Mouse (Mus musculus) left cerebral cortex, adult 2 months (tissue): ENCODE results near the gene Tmem242. TPM values are rescaled to one million over a fixed set of nuclear protein-coding genes. Genes with fewer than 3 reads are reported as not detected.

Experiments used
- DNase-seq, 2 experiments: peaks; one replicate each; pipeline ENCODE4 v3.0.0; 2021 to 2022; ENCODE audit warnings: low spot score in 2 of 2, mixed read lengths in 1 of 2; ENCODE audit errors: extremely low spot score in 1 of 2
- H3K27ac ChIP-seq: fragments of 200-600 bp; 2 replicates; pipeline ENCODE4 v1.8.1; 2022
- H3K4me3 ChIP-seq: fragments of 200-600 bp; 2 replicates; pipeline ENCODE4 v1.8.1; 2022
- CTCF ChIP-seq: fragments of 200-600 bp; IDR thresholded peaks from 2 replicates; pipeline ENCODE4 v1.8.1; 2022; ENCODE audit warnings: antibody characterized with exemption, mild to moderate bottlenecking, moderate library complexity
- intact Hi-C: fragments of 180-260 bp; cut with DNase I; formaldehyde crosslinking; loops from one replicate; pipeline ENCODE4 v1.15.1; 2025
- long read RNA-seq, 2 experiments: library from polyadenylated mRNA; stranded (forward); transcript quantifications; one replicate each; pipeline ENCODE4 v2.0.0; 2021; ENCODE audit warnings: borderline mapping rate in 2 of 2
- total RNA-seq, 2 experiments: library from RNA; stranded (reverse); gene quantifications; 2 replicates each; pipeline ENCODE4 v1.2.3; 2021

Gene Tmem242
- 10 to 100 TPM; 80.8 to 84.0 TPM for total RNA-seq
- long read RNA-seq, experiment 1, transcript Tmem242-201 (4 exons, 948 nt), result major isoform, 25 of 31 reads
- long read RNA-seq, experiment 1, partial matches to known transcripts, result 0 of 31 reads
- long read RNA-seq, experiment 1, other reads (novel, unspliced or antisense), result 5 of 31 reads
- long read RNA-seq, experiment 2, transcript Tmem242-201 (4 exons, 948 nt), result major isoform, 29 of 38 reads
- long read RNA-seq, experiment 2, partial matches to known transcripts, result 0 of 38 reads
- long read RNA-seq, experiment 2, other reads (novel, unspliced or antisense), result 9 of 38 reads

- intact Hi-C loops, result loop anchor here (1.0 to 5.0 kb wide), 5 partner anchors 52 to 313 kb away; partner anchors contain the start of gene Zdhhc14
- peak; percentile 75 for TF ChIP-seq CTCF
- DNase-seq, result peak; percentile 86 to 91
Measured at GRCm38 (mm10) chr17:5440159-5440971, at the start of gene Tmem242. Tmem242 (minus strand) TSS chr17:5440259.

GRCm38 (mm10) chr17:5488156-5488555 is 48.1 kb upstream of the Tmem242 start:
- Histone ChIP-seq H3K27ac (no peak overlapping the region), H3K4me3 (no peak overlapping the region)
- DNase-seq, result no peak
- intact Hi-C loops, result no loop called here
- TF ChIP-seq CTCF, result no peak

More at GRCm38 (mm10) chr17:5440159-5440971, at the start of gene Tmem242:
- Histone ChIP-seq H3K27ac (peak within 1 kb of the TSS; percentile 91), H3K4me3 (peak within 1 kb of the TSS; percentile 60)

GRCm38 (mm10) chr17:5484663-5485062 is 44.6 kb upstream of the Tmem242 start:
- DNase-seq, result no peak
- intact Hi-C loops, result no loop called here
- Histone ChIP-seq H3K4me3 (no peak overlapping the region), H3K27ac (no peak overlapping the region)
- TF ChIP-seq CTCF, result no peak

GRCm38 (mm10) chr17:5483456-5483855 is 43.4 kb upstream of the Tmem242 start:
- intact Hi-C loops, result no loop called here
- no peak for TF ChIP-seq CTCF
- H3K27ac ChIP-seq, result no peak overlapping the region

GRCm38 (mm10) chr17:5475960-5476725 is 36.1 kb upstream of the Tmem242 start:
- intact Hi-C loops, result no loop called here
- DNase-seq, result no peak
- no peak overlapping the region for H3K4me3 ChIP-seq
- no peak overlapping the region for H3K27ac ChIP-seq
- TF ChIP-seq CTCF, result no peak

More at GRCm38 (mm10) chr17:5483456-5483855, 43.4 kb upstream of the Tmem242 start:
- no peak for DNase-seq
- H3K4me3 ChIP-seq, result no peak overlapping the region

GRCm38 (mm10) chr17:5472268-5472667 is 32.2 kb upstream of the Tmem242 start:
- Histone ChIP-seq H3K4me3 (no peak overlapping the region), H3K27ac (no peak overlapping the region)
- no peak for DNase-seq
- no peak for TF ChIP-seq CTCF
- intact Hi-C loops, result no loop called here

- Histone ChIP-seq H3K4me3 (no peak overlapping the region), H3K27ac (no peak overlapping the region)
- intact Hi-C loops, result no loop called here
- TF ChIP-seq CTCF, result no peak; the same call in none of the 2 replicates
- DNase-seq, result no peak
Measured at GRCm38 (mm10) chr17:5467177-5467576, 27.1 kb upstream of the Tmem242 start.

- no peak for DNase-seq
- intact Hi-C loops, result no loop called here
- H3K27ac ChIP-seq, result no peak overlapping the region
- TF ChIP-seq CTCF, result no peak
- no peak overlapping the region for H3K4me3 ChIP-seq
Measured at GRCm38 (mm10) chr17:5466736-5467135, 26.7 kb upstream of the Tmem242 start.

GRCm38 (mm10) chr17:5463912-5464311 is 23.9 kb upstream of the Tmem242 start:
- Histone ChIP-seq H3K4me3 (no peak overlapping the region), H3K27ac (no peak overlapping the region)
- no peak for DNase-seq
- intact Hi-C loops, result no loop called here
- no peak for TF ChIP-seq CTCF

- no peak overlapping the region for H3K27ac ChIP-seq
- no peak for TF ChIP-seq CTCF
- H3K4me3 ChIP-seq, result no peak overlapping the region
- intact Hi-C loops, result no loop called here
- no peak for DNase-seq
Measured at GRCm38 (mm10) chr17:5453657-5454056, 13.6 kb upstream of the Tmem242 start.

GRCm38 (mm10) chr17:5443751-5444150 is 3.7 kb upstream of the Tmem242 start:
- intact Hi-C loops, result loop anchor here (5.0 kb wide), 2 partner anchors 89 to 289 kb away; no protein-coding TSS in a partner anchor
- Histone ChIP-seq H3K4me3 (no peak overlapping the region), H3K27ac (no peak overlapping the region)
- no peak for TF ChIP-seq CTCF
- no peak for DNase-seq
